Mouse (Mus musculus) liver, embryonic 14.5 days (tissue): ENCODE measurements at regions not wholly inside any gene's neighbourhood (a gene's known extent, or its start where the extent isn't known, plus 50 kb on each side); places are given as distances from the start of the nearest gene placed in this dataset.

Experiments used
- CTCF ChIP-seq: IDR thresholded peaks from 2 replicates; pipeline ENCODE4 v1.5.1; 2016; ENCODE audit warnings: antibody characterized with exemption, low read depth, control low read depth
- EP300 ChIP-seq: IDR thresholded peaks from 2 replicates; pipeline ENCODE4 v1.6.1; 2016; ENCODE audit warnings: antibody characterized with exemption, low read depth

DNA sequence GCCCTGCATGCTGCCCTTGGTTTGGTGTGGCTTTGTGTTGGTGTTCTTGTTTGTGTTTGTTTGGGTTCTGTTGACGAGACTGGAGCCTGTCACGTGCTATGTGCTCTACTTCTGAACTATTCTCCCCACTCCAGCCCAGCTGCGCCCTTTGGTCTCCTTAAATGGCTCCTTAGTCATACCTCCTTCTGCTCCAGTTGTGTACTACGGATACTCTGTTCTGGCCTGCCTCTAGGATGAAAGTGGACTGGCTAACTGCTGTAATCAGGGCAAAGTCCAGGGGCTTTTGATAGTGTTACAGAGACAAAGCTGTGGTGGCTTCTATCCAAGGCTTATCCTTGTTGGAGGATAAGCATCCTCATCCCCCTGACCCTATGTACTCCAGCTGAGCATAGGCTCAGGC, 92.0 kb downstream of the Ddx3x start:
- TF ChIP-seq CTCF (no peak), EP300 (no peak)
